Mouse (Mus musculus) megakaryocyte, embryonic 14.5 days (primary cell): ENCODE data around the gene Lrrn3. TPM values are rescaled to one million over a fixed set of nuclear protein-coding genes. Genes with fewer than 3 reads are reported as not detected.
A peak's percentile ranks its signal among the peaks of the same experiment; 100 is the strongest.

ENCODE experiments used
- H3K27me3 ChIP-seq: replicated peaks from 2 replicates; pipeline ENCODE3; 2012; ENCODE audit warnings: inconsistent platforms
- H3K36me3 ChIP-seq: replicated peaks from 2 replicates; pipeline ENCODE3; 2012; ENCODE audit warnings: low read length, inconsistent platforms, mixed read lengths
- H3K4me1 ChIP-seq: 2 replicates; pipeline ENCODE4 v1.6.1; 2012; ENCODE audit warnings: inconsistent platforms
- H3K4me3 ChIP-seq: replicated peaks from 2 replicates; pipeline ENCODE3; 2012; ENCODE audit warnings: moderate library complexity, mild to moderate bottlenecking, inconsistent platforms
- H3K9me3 ChIP-seq: 2 replicates; pipeline ENCODE4 v1.6.1; 2012; ENCODE audit warnings: inconsistent platforms
- FLI1 ChIP-seq: IDR thresholded peaks from 2 replicates; pipeline ENCODE4 v1.6.1; 2012; ENCODE audit warnings: low read length, inconsistent platforms, mixed read lengths
- GATA1 ChIP-seq: IDR thresholded peaks from 3 replicates; pipeline ENCODE4 v1.6.1; 2012; ENCODE audit warnings: mixed read lengths, low read length, inconsistent platforms, borderline replicate concordance
- polyA plus RNA-seq: library from polyadenylated mRNA; stranded (reverse); fragments of >175 nt; gene quantifications from 2 replicates; pipeline ENCODE4 v1.2.3, GENCODE M21; 2012; ENCODE audit warnings: low replicate concordance; ENCODE audit not compliant: insufficient read depth

Lrrn3 gene
- 0.09 TPM in 1 of 2 replicates, not detected in the other for polyA plus RNA-seq

- no peak for TF ChIP-seq GATA1
- TF ChIP-seq FLI1: no peak
These were observed at the start of gene Lrrn3 for GRCm38 (mm10) chr12:41486331-41486730. Gene Lrrn3, minus strand, starts transcription at chr12:41486431.

GRCm38 (mm10) chr12:41528410-41528809 lies 42.2 kb upstream of the Lrrn3 start:
- H3K27me3 ChIP-seq: no peaks in the 10 kb centered on the region
- H3K9me3 ChIP-seq: no peaks in the 10 kb centered on the region
- no peak overlapping the region for H3K4me3 ChIP-seq
- H3K4me1 ChIP-seq: no peaks in the 10 kb centered on the region
- TF ChIP-seq GATA1: no peak
- no peak for TF ChIP-seq FLI1
- H3K36me3 ChIP-seq: no peaks in the 10 kb centered on the region

More at GRCm38 (mm10) chr12:41486331-41486730, at the start of gene Lrrn3:
- no peaks in the 10 kb centered on the region for H3K27me3 ChIP-seq
- no peaks in the 10 kb centered on the region for H3K9me3 ChIP-seq
- peaks cover 39% of the 10 kb centered on the region for H3K4me1 ChIP-seq
- peak within 1 kb of the TSS; percentile 91 for H3K4me3 ChIP-seq
- H3K36me3 ChIP-seq: no peaks in the 10 kb centered on the region

- TF ChIP-seq GATA1 (no peak), FLI1 (no peak)
- Histone ChIP-seq H3K27me3 (no peaks in the 10 kb centered on the region), H3K9me3 (no peaks in the 10 kb centered on the region), H3K36me3 (no peaks in the 10 kb centered on the region), H3K4me3 (no peak overlapping the region), H3K4me1 (no peaks in the 10 kb centered on the region)
These were observed 40.5 kb upstream of the Lrrn3 start for GRCm38 (mm10) chr12:41526688-41527087.

GRCm38 (mm10) chr12:41521671-41522070 lies 35.4 kb upstream of the Lrrn3 start:
- TF ChIP-seq FLI1 (no peak), GATA1 (no peak)
- Histone ChIP-seq H3K4me3 (no peak overlapping the region), H3K4me1 (no peaks in the 10 kb centered on the region), H3K36me3 (no peaks in the 10 kb centered on the region), H3K9me3 (no peaks in the 10 kb centered on the region), H3K27me3 (no peaks in the 10 kb centered on the region)

- TF ChIP-seq GATA1 (no peak), FLI1 (no peak)
- H3K4me3 ChIP-seq: no peak overlapping the region
- no peaks in the 10 kb centered on the region for H3K36me3 ChIP-seq
- H3K27me3 ChIP-seq: no peaks in the 10 kb centered on the region
- H3K4me1 ChIP-seq: no peaks in the 10 kb centered on the region
- H3K9me3 ChIP-seq: no peaks in the 10 kb centered on the region
These were observed 34.1 kb upstream of the Lrrn3 start for GRCm38 (mm10) chr12:41520326-41520725.

GRCm38 (mm10) chr12:41518897-41519296 lies 32.7 kb upstream of the Lrrn3 start:
- TF ChIP-seq GATA1 (no peak), FLI1 (no peak)
- Histone ChIP-seq H3K4me3 (no peak overlapping the region), H3K4me1 (no peaks in the 10 kb centered on the region), H3K36me3 (no peaks in the 10 kb centered on the region), H3K9me3 (0 out of 2 replicates have a peak, but pooled peaks cover 2% of the 10 kb centered on the region), H3K27me3 (no peaks in the 10 kb centered on the region)

DNA sequence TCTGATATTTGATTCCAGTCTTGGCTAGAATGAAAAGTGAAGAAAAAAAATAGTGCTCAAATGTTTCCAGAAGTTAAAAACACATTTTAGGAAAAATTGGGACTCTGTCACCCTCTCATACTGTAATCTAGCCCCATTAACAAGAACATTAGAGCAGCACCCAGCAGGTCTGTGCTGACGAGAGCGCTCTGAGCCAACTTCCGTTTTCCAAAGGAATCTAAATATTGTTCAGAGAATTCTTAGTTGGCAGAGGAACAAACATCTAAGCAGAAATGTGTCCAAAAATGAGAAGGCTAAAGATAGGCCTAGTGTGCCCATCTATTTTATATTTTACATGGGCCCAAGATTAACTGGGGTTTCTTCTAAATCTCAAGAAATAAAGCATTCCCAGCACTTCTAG lies 24.4 kb upstream of the Lrrn3 start:
- H3K27me3 ChIP-seq: no peaks in the 10 kb centered on the region
- 0 out of 2 replicates have a peak, but pooled peaks cover 2% of the 10 kb centered on the region for H3K9me3 ChIP-seq
- no peak overlapping the region for H3K4me3 ChIP-seq
- H3K36me3 ChIP-seq: no peaks in the 10 kb centered on the region
- H3K4me1 ChIP-seq: no peaks in the 10 kb centered on the region
- no peak for TF ChIP-seq GATA1
- TF ChIP-seq FLI1: no peak

DNA sequence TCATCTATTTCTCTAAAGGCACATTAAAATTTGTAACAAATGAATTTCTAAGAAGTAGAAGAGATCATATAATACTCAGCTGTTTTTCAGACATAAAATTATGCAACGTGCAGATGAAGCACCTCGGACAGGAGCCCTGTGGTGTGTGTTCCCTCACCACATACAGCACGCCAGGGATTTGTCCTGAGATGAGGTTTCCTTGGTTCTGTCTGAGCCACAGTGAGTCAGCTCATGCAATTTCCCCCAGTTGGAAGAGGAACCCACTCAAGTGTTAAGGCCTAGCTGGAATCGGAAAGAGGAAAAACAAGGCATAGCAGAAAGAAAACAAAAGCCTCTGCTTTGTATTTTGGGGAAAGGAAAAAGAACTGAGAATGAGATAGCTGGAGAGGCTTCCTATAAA lies 22.4 kb upstream of the Lrrn3 start:
- Histone ChIP-seq H3K27me3 (no peaks in the 10 kb centered on the region), H3K4me3 (no peak overlapping the region), H3K36me3 (no peaks in the 10 kb centered on the region), H3K9me3 (no peaks in the 10 kb centered on the region), H3K4me1 (no peaks in the 10 kb centered on the region)
- TF ChIP-seq FLI1 (no peak), GATA1 (no peak)

GRCm38 (mm10) chr12:41500049-41500820 lies 14.0 kb upstream of the Lrrn3 start:
- no peaks in the 10 kb centered on the region for H3K4me1 ChIP-seq
- no peaks in the 10 kb centered on the region for H3K27me3 ChIP-seq
- H3K4me3 ChIP-seq: no peak overlapping the region
- TF ChIP-seq GATA1 (no peak), FLI1 (no peak)
- H3K36me3 ChIP-seq: no peaks in the 10 kb centered on the region
- no peaks in the 10 kb centered on the region for H3K9me3 ChIP-seq

GRCm38 (mm10) chr12:41494620-41495019 lies 8.4 kb upstream of the Lrrn3 start:
- Histone ChIP-seq H3K36me3 (no peaks in the 10 kb centered on the region), H3K4me3 (no peak overlapping the region), H3K27me3 (peaks cover 2% of the 10 kb centered on the region), H3K9me3 (no peaks in the 10 kb centered on the region), H3K4me1 (no peaks in the 10 kb centered on the region)
- TF ChIP-seq FLI1 (no peak), GATA1 (no peak)
